Mouse (Mus musculus) splenic B cell, adult 2 months (primary cell): ENCODE results near the gene Faf2.

ENCODE experiments used
- DNase-seq: peaks from one replicate; pipeline ENCODE4 v3.0.0-alpha.2; 2011; ENCODE audit warnings: low read depth, low spot score
- H3K27me3 ChIP-seq: 2 replicates; pipeline ENCODE4 v1.6.1; 2012; ENCODE audit warnings: mild to moderate bottlenecking, low read length, moderate library complexity, mixed read lengths; ENCODE audit not compliant: control insufficient read depth, poor library complexity, insufficient read depth, severe bottlenecking
- H3K36me3 ChIP-seq: 2 replicates; pipeline ENCODE4 v1.6.1; 2012; ENCODE audit warnings: mild to moderate bottlenecking, low read length, moderate library complexity, mixed read lengths; ENCODE audit not compliant: control insufficient read depth, poor library complexity, insufficient read depth, severe bottlenecking

The Faf2 gene

DNA sequence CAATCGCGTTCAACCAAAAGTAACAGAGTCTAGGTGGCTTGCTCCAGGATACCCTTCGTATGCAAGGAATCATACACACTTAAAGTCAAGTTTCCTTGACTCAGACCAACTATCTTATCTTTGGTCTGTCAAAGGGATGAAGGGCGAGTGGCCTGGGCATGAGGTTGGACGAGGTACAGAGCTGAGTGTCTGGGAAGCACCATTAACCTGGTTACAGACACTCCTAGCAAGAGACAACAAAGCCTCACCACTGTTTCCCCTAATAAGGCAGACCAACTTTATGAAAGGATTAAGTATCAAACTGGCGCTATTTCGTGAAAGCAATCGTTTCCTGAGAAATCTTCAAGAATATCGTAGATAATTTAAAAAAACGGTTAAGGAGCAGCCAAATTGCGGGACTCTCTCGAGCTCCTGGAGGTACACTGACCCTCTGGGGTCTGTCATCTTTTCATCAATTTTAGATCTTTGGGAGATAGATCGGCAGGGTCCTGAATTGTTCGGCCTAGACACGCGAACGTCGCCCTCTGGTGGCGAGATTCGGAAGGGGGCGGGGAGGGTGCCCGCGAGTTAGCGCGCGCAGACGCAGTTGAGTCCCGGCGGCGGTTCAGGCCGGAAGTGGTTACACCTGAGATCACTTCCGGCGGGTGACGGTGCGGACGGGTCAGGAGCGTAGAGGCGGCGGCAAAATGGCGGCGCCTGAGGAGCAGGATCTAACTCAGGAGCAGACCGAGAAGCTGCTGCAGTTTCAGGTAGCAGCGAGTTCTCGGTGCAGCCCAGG, at the start of gene Faf2:
Gene Faf2, plus strand, starts transcription at position 630 of the 778 bp plus-strand sequence.
- DNase-seq, result peak; percentile 98
- no peaks in the 10 kb centered on the region for H3K36me3 ChIP-seq
- no peaks in the 10 kb centered on the region for H3K27me3 ChIP-seq

- Histone ChIP-seq H3K27me3 (no peaks in the 10 kb centered on the region), H3K36me3 (no peaks in the 10 kb centered on the region)
- no peak for DNase-seq
These were observed 49.0 kb upstream of the Faf2 start for GRCm38 (mm10) chr13:54572621-54573020.

DNA sequence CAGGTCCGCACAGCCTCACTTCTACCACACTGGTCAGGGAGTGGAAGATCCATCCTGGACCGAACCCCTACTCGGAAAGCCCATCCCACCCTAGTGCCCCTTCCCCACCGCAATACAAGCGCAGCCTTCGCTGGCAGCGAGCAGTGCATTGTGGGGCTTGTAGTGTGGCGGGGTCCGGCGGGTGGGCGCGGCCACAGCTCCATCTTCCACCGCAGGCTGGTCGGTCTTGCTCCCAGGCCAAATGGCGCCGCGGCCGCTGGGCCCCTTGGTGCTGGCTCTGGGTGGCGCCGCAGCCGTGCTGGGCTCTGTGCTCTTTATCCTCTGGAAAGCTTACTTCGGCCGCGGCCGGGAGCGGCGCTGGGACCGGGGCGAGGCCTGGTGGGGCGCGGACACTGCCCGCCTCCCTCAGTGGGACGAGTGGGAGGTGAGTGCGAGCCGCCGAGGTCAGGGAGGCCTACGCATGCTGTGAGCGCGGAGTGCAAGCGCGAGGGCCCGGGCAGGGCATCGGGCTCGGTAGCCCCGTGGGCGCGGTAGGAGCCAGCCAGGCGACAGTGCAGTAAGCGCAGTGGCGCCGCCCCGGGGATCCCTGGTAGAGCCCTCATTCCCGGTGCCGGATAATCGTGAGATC, 46.6 kb upstream of the Faf2 start, which contains the start of gene Arl10:
Gene Arl10, plus strand, starts transcription at position 162 of the 628 bp plus-strand sequence.
- no peaks in the 10 kb centered on the region for H3K27me3 ChIP-seq
- no peaks in the 10 kb centered on the region for H3K36me3 ChIP-seq
- DNase-seq, result peak; percentile 44

- Histone ChIP-seq H3K27me3 (no peaks in the 10 kb centered on the region), H3K36me3 (no peaks in the 10 kb centered on the region)
- no peak for DNase-seq
These were observed 46.1 kb upstream of the Faf2 start for GRCm38 (mm10) chr13:54575489-54575888.

GRCm38 (mm10) chr13:54577652-54578507, 43.7 kb upstream of the Faf2 start:
- peak; percentile 70 for DNase-seq
- no peaks in the 10 kb centered on the region for H3K36me3 ChIP-seq
- no peaks in the 10 kb centered on the region for H3K27me3 ChIP-seq

GRCm38 (mm10) chr13:54581385-54581784, 40.2 kb upstream of the Faf2 start:
- no peak for DNase-seq
- Histone ChIP-seq H3K27me3 (no peaks in the 10 kb centered on the region), H3K36me3 (peaks cover 3% of the 10 kb centered on the region; the same call in 1 of the 2 replicates)

GRCm38 (mm10) chr13:54582126-54582525, 39.5 kb upstream of the Faf2 start:
- no peak for DNase-seq
- H3K36me3 ChIP-seq, result peaks cover 3% of the 10 kb centered on the region; the same call in 1 of the 2 replicates

DNA sequence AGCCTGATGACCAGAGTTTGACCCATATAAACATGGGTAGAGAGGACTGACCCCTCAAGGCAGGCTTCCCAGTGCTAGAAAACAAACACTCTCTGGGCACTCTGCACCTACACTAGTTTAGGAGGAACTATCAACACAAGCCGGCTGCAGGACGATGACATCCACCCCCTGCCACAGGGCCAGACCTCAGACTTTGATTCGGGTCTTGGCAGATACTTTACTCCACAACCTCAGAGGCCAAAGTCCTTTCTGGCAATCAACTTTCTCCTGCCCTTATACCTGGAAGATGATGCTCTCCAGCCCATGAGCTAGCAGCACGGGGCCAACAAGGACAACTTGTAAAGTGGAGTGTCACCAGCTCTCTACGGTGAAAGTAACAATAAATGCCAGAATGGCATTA, 38.7 kb upstream of the Faf2 start:
- Histone ChIP-seq H3K27me3 (no peaks in the 10 kb centered on the region), H3K36me3 (peaks cover 3% of the 10 kb centered on the region; the same call in 1 of the 2 replicates)
- DNase-seq, result no peak

More at GRCm38 (mm10) chr13:54582126-54582525, 39.5 kb upstream of the Faf2 start:
- no peaks in the 10 kb centered on the region for H3K27me3 ChIP-seq

DNA sequence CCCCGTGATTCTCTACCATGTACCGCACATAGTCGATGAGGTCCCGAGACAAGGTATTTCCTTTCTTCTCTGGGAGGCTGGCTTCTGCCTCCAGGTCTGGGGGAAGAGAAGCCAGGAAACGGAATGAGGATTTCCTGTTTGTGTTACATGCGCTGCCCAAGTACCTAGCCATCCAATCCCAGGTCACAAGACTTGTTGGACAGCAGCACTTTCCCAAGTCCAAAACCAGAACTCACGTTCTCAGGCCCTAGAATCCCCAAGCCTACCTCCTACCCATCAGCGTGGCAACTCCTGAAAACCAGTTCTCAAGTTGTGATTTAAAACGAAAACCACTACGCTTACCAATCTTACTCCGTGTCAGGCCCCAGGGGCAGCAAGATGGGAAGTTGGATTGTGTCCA, 35.8 kb upstream of the Faf2 start:
- no peaks in the 10 kb centered on the region for H3K27me3 ChIP-seq
- peaks cover 3% of the 10 kb centered on the region; the same call in 1 of the 2 replicates for H3K36me3 ChIP-seq
- DNase-seq, result no peak

DNA sequence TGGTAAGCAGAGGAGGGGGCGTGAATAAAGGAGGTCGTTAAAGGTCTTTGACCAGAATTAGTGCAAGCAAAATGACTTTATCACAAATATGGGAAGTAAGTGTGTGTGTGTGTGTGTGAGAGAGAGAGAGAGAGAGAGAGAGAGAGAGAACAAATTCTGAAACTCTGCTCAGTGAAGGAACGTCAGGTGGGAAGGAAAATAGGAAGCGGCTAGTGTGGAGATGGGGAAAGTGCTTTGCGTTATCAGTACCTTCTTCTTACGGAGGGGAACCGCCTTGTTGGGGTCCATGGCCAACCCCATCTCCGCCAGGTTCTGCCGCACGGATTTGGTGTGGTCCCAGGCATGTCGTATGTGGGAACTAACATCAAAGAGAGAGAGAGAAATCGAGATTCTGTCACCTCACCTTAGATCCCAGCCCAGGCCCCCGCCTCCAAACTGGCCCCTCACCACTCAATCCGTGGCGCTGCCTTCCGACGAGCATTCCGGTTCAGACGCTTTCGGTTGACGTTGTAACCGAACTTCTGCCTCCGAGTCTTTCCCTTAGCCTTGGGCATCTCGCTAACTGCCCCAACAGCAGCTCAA, 32.1 kb upstream of the Faf2 start:
- Histone ChIP-seq H3K27me3 (no peaks in the 10 kb centered on the region), H3K36me3 (peaks cover 3% of the 10 kb centered on the region; the same call in 1 of the 2 replicates)
- DNase-seq, result peak; percentile 43

DNA sequence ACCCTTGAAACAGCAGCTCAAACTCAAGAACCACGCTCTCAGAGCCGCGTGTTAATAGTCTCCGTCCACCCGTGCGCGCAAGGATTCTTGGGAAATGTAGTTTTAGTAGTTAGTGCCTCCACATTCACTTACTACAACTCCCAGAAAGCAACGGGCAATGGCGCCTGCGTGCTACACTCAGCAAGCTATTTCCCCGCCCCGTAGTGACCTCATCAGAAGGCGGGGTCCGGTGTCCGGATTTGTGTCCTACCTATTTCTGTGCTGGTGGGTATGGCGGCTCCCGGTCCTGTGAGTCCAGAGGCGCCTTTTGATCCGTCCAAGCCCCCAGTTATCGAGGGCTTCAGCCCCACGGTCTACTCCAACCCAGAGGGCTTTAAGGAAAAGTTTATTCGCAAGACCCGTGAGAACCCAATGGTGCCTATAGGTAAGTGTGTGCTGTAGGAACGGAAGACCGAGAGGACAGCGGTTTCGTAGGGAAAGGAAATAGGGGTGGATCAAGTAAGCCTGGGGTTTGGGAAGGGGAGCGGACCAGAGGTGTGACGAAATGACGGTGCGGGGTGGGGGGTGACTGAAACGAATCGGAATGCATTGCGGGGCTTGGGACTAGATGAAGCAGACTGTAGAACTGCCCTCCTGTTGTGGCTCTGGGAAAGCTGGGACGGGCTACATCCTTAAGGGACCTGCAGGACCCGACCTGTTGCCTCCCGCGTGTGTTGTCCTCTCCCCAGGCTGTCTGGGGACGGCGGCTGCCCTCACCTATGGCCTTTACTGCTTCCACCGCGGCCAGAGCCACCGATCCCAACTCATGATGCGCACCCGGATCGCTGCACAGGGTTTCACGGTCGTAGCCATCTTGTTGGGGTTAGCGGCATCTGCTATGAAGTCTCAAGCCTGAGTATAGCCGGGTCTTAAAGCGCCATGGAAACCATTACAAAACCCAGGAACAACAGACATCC, 31.3 kb upstream of the Faf2 start, which contains the start of the genes Nop16 and Higd2a:
Gene Nop16, minus strand, starts transcription at position 95 of the 956 bp plus-strand sequence.
Gene Higd2a, plus strand, starts transcription at position 212 of the 956 bp plus-strand sequence.
- H3K27me3 ChIP-seq, result no peaks in the 10 kb centered on the region
- peak; percentile 98 for DNase-seq
- peaks cover 2% of the 10 kb centered on the region; the same call in 1 of the 2 replicates for H3K36me3 ChIP-seq

- DNase-seq, result no peak
- no peaks in the 10 kb centered on the region for H3K36me3 ChIP-seq
These were observed 29.7 kb upstream of the Faf2 start for GRCm38 (mm10) chr13:54591776-54592356.

DNA sequence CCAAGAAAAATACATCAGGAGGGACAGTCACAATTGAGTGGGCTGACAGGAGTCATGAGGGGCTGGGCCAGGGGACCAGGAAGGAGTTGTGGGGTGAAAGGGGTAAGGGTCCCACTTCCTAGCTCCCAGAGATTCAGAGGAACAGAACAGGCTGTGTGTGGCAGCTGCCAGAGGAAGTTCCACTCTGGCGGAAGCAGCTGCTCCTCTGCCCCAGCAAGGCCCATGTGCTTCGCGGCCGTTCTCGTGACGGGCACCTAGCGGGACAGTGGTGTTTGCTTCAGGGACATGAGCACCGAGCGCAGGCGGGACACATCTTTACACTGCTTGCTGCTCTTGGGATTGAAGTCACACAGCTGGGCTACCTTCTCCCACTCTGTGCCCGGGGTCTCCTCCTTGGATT, 28.0 kb upstream of the Faf2 start:
- H3K27me3 ChIP-seq, result no peaks in the 10 kb centered on the region
- H3K36me3 ChIP-seq, result no peaks in the 10 kb centered on the region
- no peak for DNase-seq

More at GRCm38 (mm10) chr13:54591776-54592356, 29.7 kb upstream of the Faf2 start:
- no peaks in the 10 kb centered on the region for H3K27me3 ChIP-seq
